Mouse (Mus musculus): ENCODE measurements around the gene Fam71a. TPM values are rescaled to one million over a fixed set of nuclear protein-coding genes. Genes with fewer than 3 reads are reported as not detected.
A peak's percentile ranks its signal among the peaks of the same experiment; 100 is the strongest.

The Fam71a gene
- polyA plus RNA-seq, 1 experiment from 2014 or later, result not detected

- Histone ChIP-seq H3K4me1 (peaks cover 13% of the 10 kb centered on the region), H3K4me3 (replicated peaks) (no peak overlapping the region), H3K36me3 (no peaks in the 10 kb centered on the region), H3K4me2 (no peak overlapping the region), H3K9me3 (replicated peaks) (no peaks in the 10 kb centered on the region), H3K27ac (no peak overlapping the region), H3K27me3 (peaks cover 55% of the 10 kb centered on the region), H3K9ac (no peak overlapping the region)
- WGBS, result 55% methylated on average over 6 of the region's 6 CpGs
- ATAC-seq (replicated peaks; ENCODE audit: low FRiP score), result no peak
These were observed 27.6 kb upstream of the Fam71a start for GRCm38 (mm10) chr1:191192213-191192612.

GRCm38 (mm10) chr1:191189671-191190372, 25.2 kb upstream of the Fam71a start:
- no peak for ATAC-seq (replicated peaks; ENCODE audit: low FRiP score)
- Histone ChIP-seq H3K4me3 (replicated peaks) (no peak overlapping the region), H3K36me3 (no peaks in the 10 kb centered on the region), H3K9me3 (replicated peaks) (no peaks in the 10 kb centered on the region), H3K27ac (no peak overlapping the region), H3K27me3 (peaks cover 79% of the 10 kb centered on the region), H3K9ac (no peak overlapping the region), H3K4me2 (no peak overlapping the region), H3K4me1 (peaks cover 34% of the 10 kb centered on the region)
- WGBS, result 46% methylated on average over 6 of the region's 6 CpGs

DNA sequence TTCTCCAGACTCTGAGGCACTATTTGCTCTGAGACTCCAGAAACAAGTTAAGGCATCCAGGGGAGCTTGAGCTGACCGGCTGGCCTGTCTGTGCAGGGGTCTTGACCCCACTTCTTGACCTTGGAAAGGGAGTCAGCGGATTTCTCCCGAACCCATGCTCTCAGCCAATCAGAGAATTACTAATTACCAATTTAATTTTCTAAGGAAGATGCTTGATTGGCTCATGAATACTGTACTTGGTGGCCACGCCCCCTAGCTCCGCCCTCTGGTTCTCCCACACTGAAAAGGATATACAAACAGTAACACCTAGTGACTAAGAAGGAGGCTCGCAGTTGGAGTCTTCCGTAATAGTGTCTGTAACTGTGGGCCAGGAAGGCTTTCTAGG, 21.8 kb upstream of the Fam71a start:
- Histone ChIP-seq H3K36me3 (no peaks in the 10 kb centered on the region), H3K9me3 (replicated peaks) (no peaks in the 10 kb centered on the region), H3K4me3 (replicated peaks) (peak overlapping the region; percentile 61), H3K27ac (no peak overlapping the region), H3K4me2 (peak overlapping the region; percentile 99), H3K4me1 (peaks cover 52% of the 10 kb centered on the region), H3K9ac (no peak overlapping the region), H3K27me3 (peaks cover 81% of the 10 kb centered on the region)
- 6% methylated on average over 7 of the region's 7 CpGs for WGBS
- ATAC-seq (replicated peaks; ENCODE audit: low FRiP score), result no peak

DNA sequence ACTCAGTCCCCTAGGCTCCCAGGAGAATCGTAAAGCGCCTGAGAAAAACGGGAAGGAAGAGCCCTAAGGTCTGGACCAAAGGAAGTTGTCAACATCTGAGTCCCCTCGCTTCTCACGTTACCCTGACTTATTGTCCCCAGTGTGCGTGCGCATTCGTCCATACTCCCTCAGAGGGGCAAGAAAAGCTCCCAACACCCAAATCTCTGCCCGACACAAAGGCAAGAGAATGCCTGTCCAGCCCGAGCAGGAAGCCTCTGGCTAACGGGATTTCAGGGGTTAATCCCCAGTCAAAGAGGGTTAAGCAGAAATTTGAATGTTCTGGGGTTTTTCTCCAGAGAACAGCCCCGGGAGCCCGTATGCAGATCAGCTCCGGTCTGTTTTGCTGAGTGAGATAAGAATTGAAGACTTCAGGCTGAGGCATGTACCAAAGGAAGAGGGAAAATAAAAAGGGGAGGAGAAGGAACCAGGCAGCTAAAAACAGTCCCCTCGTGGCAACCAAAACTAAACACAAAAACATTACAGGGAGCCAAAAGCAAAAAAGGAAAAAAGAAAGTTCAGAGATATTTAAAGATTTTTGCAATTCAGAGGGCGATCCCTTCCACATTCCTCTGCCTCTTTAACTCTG, 21.3 kb upstream of the Fam71a start:
- Histone ChIP-seq H3K27ac (no peak overlapping the region), H3K9ac (peak overlapping the region; percentile 18; the same call in 1 of the 2 replicates), H3K9me3 (replicated peaks) (no peaks in the 10 kb centered on the region), H3K4me1 (peaks cover 57% of the 10 kb centered on the region), H3K4me3 (replicated peaks) (peak overlapping the region; percentile 61), H3K4me2 (peak overlapping the region; percentile 99), H3K27me3 (peaks cover 81% of the 10 kb centered on the region), H3K36me3 (no peaks in the 10 kb centered on the region)
- no peak for ATAC-seq (replicated peaks; ENCODE audit: low FRiP score)
- 1% methylated on average over 16 of the region's 16 CpGs for WGBS

DNA sequence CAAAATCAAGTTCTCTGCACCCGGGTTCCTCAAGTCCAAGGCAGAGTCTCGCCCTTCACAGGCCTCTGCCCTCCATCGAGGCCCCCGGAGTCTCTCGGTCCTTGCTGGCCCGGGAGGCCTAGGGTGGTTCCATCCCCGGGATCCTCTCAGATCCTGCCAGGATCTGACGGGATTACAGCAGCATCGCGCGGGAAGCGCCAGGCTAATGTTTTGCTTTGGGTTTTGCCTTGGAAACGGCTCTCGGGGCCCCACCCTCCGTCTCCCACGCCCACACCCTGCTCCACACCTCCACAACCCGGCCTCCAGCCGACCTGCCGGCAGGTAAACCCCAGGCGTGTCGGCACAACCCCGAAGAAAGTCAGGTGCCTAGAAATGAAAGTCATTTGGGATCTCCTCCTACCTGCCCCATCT, 20.2 kb upstream of the Fam71a start:
- peak overlapping the region; percentile 61 for H3K4me3 ChIP-seq (replicated peaks)
- WGBS, result under 1% methylated on average over 22 of the region's 22 CpGs
- H3K27ac ChIP-seq, result no peak overlapping the region
- H3K4me1 ChIP-seq, result peaks cover 67% of the 10 kb centered on the region
- peak overlapping the region; percentile 99 for H3K4me2 ChIP-seq
- no peaks in the 10 kb centered on the region for H3K36me3 ChIP-seq
- H3K9ac ChIP-seq, result peak overlapping the region; percentile 18; the same call in 1 of the 2 replicates
- H3K27me3 ChIP-seq, result peaks cover 81% of the 10 kb centered on the region
- H3K9me3 ChIP-seq (replicated peaks), result no peaks in the 10 kb centered on the region
- ATAC-seq (replicated peaks; ENCODE audit: low FRiP score), result no peak

DNA sequence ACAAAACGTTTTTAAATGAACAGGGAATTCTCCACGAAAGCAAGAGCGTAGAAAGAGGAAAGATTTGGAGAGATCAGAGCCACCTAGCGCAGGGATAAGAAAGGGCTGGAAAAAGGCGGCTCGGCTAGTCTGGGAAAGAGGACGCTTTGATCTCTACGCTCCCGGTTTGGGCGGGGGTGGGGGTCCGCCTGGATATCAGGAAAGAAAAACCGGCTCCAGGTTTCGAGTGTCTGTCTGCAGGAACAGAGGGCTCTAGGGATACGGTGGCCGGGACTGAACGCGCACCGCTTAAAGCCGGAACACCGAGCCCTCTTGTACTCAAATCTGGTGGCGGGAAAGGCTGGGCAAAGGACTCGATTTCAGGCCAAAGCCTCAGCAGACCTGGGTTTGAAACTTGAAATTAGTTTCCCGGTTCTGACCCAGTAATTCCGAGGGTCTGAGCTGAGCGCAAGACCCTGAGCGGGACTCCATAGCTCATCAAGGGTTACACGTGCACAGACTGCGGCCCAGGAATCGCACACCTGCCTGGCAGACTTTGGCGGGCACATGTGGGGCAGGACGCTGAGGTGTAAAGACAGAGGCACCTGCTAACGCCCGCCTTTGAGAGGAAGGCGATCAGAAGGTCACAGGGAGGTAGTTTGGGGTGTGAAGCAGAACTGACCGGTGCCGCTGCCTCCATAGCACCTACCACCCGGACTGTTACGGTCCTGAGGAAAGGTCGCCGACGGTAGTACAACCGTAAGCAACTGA, 19.6 kb upstream of the Fam71a start:
- peak overlapping the region; percentile 61 for H3K4me3 ChIP-seq (replicated peaks)
- H3K9me3 ChIP-seq (replicated peaks), result no peaks in the 10 kb centered on the region
- H3K27ac ChIP-seq, result no peak overlapping the region
- H3K27me3 ChIP-seq, result peaks cover 75% of the 10 kb centered on the region
- peaks cover 73% of the 10 kb centered on the region for H3K4me1 ChIP-seq
- no peak for ATAC-seq (replicated peaks; ENCODE audit: low FRiP score)
- 2% methylated on average over 42 of the region's 42 CpGs for WGBS
- peak overlapping the region; percentile 99 for H3K4me2 ChIP-seq
- H3K9ac ChIP-seq, result peak overlapping the region; percentile 37; the same call in 1 of the 2 replicates
- H3K36me3 ChIP-seq, result no peaks in the 10 kb centered on the region

GRCm38 (mm10) chr1:191183163-191184065, 18.8 kb upstream of the Fam71a start:
- H3K27ac ChIP-seq, result peak overlapping the region; percentile 82
- peak overlapping the region; percentile 61 for H3K4me3 ChIP-seq (replicated peaks)
- peak overlapping the region; percentile 60 for H3K9ac ChIP-seq
- H3K27me3 ChIP-seq, result peaks cover 73% of the 10 kb centered on the region
- peak overlapping the region; percentile 99 for H3K4me2 ChIP-seq
- peak; percentile 85 for ATAC-seq (replicated peaks; ENCODE audit: low FRiP score)
- H3K4me1 ChIP-seq, result peaks cover 82% of the 10 kb centered on the region
- no peaks in the 10 kb centered on the region for H3K9me3 ChIP-seq (replicated peaks)
- no peaks in the 10 kb centered on the region for H3K36me3 ChIP-seq
- under 1% methylated on average over 67 of the region's 67 CpGs for WGBS

- H3K27me3 ChIP-seq, result peaks cover 70% of the 10 kb centered on the region
- under 1% methylated on average over 61 of the region's 61 CpGs for WGBS
- peak overlapping the region; percentile 60 for H3K9ac ChIP-seq
- H3K27ac ChIP-seq, result peak overlapping the region; percentile 82
- ATAC-seq (replicated peaks; ENCODE audit: low FRiP score), result peak; percentile 54
- no peaks in the 10 kb centered on the region for H3K36me3 ChIP-seq
- H3K4me1 ChIP-seq, result peaks cover 86% of the 10 kb centered on the region
- H3K4me3 ChIP-seq (replicated peaks), result peak overlapping the region; percentile 61
- H3K9me3 ChIP-seq (replicated peaks), result no peaks in the 10 kb centered on the region
- peak overlapping the region; percentile 99 for H3K4me2 ChIP-seq
These were observed 18.0 kb upstream of the Fam71a start for GRCm38 (mm10) chr1:191182431-191183162.

GRCm38 (mm10) chr1:191181469-191182259, 17.0 kb upstream of the Fam71a start:
- peak overlapping the region; percentile 99 for H3K4me2 ChIP-seq
- WGBS, result 42% methylated on average over 12 of the region's 12 CpGs

GRCm38 (mm10) chr1:191180397-191180796, 15.8 kb upstream of the Fam71a start:
- 47% methylated on average over 4 of the region's 4 CpGs for WGBS
- Histone ChIP-seq H3K9me3 (replicated peaks) (no peaks in the 10 kb centered on the region), H3K36me3 (no peaks in the 10 kb centered on the region), H3K27ac (peak overlapping the region; percentile 52), H3K4me1 (peaks cover 71% of the 10 kb centered on the region), H3K27me3 (peaks cover 54% of the 10 kb centered on the region), H3K9ac (no peak overlapping the region), H3K4me3 (replicated peaks) (no peak overlapping the region), H3K4me2 (peak overlapping the region; percentile 38)
- ATAC-seq (replicated peaks; ENCODE audit: low FRiP score), result no peak

More at GRCm38 (mm10) chr1:191181469-191182259, 17.0 kb upstream of the Fam71a start:
- H3K36me3 ChIP-seq, result no peaks in the 10 kb centered on the region
- no peak overlapping the region for H3K27ac ChIP-seq
- peaks cover 83% of the 10 kb centered on the region for H3K4me1 ChIP-seq
- no peak for ATAC-seq (replicated peaks; ENCODE audit: low FRiP score)
- H3K27me3 ChIP-seq, result peaks cover 66% of the 10 kb centered on the region
- H3K4me3 ChIP-seq (replicated peaks), result peak overlapping the region; percentile 61
- no peaks in the 10 kb centered on the region for H3K9me3 ChIP-seq (replicated peaks)
- H3K9ac ChIP-seq, result no peak overlapping the region

Data from kidney, embryonic 15.5 days (tissue).